Mouse (Mus musculus): ENCODE data around the gene Cobll1.

Gene Cobll1

GRCm38 (mm10) chr2:65145421-65146117 lies 93.6 kb downstream of the Cobll1 start:
- peak; percentile 27 to 60 for DNase-seq

DNA sequence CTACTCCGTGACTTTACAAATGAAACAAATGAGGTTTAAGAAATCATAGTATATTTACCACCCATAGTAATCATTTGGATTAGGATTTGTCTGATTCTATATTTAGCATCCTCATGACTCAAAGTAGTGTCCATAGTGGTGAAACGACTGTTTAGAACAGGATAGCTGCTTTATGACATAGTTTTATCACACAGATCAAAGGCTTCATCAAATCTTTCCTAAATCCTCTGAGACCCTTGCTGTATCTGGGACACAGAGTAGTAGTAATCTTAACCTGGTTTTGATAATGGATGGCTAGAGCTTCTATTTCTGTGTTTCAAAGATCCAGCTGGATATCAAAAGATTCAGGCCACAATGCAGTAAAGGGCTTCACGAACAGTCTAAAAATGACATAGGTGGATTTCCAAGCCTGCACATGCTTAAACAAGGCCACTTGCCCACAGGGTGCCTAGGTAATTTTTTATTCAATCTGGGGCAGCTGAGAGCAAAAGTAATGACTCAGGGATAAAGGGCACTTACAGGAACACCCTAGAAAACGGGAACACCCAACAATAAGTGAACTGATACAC lies 98.0 kb downstream of the Cobll1 start:
- no peak for DNase-seq

DNA sequence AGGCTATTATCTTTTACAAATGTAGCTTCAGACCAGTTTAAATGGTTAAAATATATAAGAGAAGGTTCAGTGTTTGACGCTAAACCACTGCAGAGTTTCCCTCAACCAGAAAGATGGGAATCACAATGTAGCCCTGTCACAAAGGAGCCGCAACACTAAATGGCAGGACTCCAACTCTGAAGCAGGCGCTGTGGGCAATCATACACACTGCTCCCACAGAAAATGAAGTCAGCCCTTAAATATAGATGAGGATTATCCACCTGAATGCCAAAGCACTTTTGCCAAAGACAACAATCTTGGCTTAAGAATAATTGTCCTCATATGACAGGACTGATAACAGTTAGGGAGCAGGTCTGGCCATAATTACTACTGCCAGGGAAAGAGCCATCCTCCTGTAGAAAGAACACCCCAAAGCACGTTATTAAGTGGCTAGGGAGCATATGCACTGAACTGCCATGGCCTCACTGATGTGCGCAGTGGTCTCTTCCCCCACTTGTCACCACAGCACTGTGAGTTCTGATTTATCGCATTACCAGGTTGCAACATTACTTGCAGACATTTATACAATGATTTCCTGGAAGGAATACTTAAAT lies 98.8 kb downstream of the Cobll1 start:
- no peak for DNase-seq

DNA sequence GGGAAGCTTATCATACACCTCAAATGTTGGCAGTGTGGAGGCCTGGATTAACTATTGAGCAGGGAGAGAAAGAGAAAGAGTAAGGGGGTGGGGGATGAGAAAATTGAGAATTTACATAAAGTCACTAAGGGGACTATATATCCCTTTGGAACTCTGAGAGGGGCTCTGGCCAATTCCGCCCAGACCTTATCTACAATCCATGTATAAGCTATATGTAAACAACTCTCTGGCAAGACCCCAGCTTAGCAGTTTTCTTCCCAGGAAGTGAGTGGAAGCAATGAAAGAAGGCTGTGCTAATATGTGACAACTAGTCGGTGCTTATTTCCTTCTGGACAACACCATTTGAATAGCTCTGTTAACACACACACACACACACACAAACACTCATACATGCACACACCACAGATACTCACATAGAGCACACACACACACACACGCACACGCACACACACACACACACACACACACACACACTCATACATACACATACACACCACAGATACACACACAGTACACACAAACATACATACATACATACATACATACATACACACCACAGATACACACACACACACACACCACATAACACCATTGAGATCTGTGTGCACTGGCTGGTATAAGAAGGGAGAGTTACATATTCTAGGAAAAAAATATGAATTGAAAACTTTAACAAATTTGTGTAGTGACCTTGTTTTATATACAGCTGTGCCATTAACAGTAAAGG lies 99.4 kb downstream of the Cobll1 start:
- no peak for DNase-seq

GRCm38 (mm10) chr2:65138992-65139391 lies 100.2 kb downstream of the Cobll1 start:
- no peak for DNase-seq

- DNase-seq, result no peak
Observed at GRCm38 (mm10) chr2:65126141-65126783, 112.9 kb downstream of the Cobll1 start.

GRCm38 (mm10) chr2:65123702-65124101 lies 115.5 kb downstream of the Cobll1 start:
- no peak for DNase-seq

DNA sequence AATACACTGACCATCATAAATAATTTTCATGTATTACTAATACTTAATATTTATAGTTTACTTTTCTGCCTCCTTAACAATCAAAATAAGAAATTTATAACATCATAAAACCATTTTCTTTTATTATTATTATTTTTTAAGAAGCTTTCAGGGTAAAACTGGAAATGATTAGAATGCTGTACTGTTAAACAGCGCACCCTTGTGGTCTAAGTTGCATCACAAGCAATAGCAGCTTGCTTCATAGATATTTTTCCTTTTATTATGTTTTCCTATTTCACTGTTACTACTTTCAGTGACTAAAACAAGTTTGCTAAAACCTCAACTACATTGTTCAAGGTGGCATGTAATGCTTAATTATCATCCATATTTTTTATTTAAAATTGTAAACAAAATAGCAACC lies 117.8 kb downstream of the Cobll1 start:
- DNase-seq, result peak in 1 of 2 experiments; percentile 60

- DNase-seq, result no peak
Observed at GRCm38 (mm10) chr2:65121012-65121411, 118.2 kb downstream of the Cobll1 start.

DNA sequence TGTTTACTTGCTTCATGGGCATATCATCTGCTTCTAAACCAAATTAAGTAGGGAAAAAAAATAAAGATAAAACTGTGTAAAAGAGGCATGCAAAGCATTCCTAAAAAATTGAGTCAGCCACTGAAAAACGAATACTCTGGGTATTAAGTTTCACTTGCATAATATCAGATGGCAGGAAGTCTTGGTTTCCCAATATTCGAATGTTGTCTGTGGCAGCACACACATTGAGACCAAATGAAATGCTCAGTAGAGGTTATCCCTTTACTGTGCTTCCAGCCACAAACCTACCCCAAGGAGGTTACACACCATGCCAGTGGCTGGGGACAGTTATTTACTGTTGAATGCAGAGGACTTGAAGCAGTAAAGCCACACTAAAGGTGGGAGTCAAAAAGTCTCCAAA lies 119.1 kb downstream of the Cobll1 start:
- no peak for DNase-seq

- DNase-seq, result no peak
Observed at GRCm38 (mm10) chr2:65119667-65120066, 119.5 kb downstream of the Cobll1 start.

- DNase-seq, result no peak
Observed at GRCm38 (mm10) chr2:65119076-65119475, 120.1 kb downstream of the Cobll1 start.

DNA sequence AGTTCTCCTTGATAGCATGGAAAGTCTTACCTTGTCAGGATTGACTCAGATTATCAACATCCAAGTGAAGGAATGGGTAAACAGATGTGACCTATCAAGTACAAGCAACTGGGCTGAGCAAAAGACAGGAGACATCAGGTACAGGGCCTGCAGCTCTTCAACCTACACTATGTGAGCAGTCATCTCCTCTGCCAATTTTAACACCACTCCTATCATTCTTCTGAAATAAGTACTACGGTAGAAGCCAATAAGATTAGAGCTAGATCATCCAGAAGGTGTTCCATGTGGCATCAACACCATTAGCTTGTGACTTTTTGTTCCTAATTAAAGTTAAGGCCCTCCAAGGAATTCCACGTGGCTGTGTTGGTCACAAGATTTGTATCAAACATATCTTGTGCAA lies 121.3 kb downstream of the Cobll1 start:
- no peak for DNase-seq

- DNase-seq, result no peak
Observed at GRCm38 (mm10) chr2:65116428-65117125, 122.6 kb downstream of the Cobll1 start.

- peak; percentile 67 to 74 for DNase-seq
Observed at GRCm38 (mm10) chr2:65113191-65113590, 126.0 kb downstream of the Cobll1 start.

GRCm38 (mm10) chr2:65104569-65104968 lies 134.6 kb downstream of the Cobll1 start:
- no peak for DNase-seq

- no peak for DNase-seq
Observed at GRCm38 (mm10) chr2:65103801-65104200, 135.4 kb downstream of the Cobll1 start.

GRCm38 (mm10) chr2:65101388-65101787 lies 137.8 kb downstream of the Cobll1 start:
- peak in 1 of 2 experiments; percentile 49 for DNase-seq

DNA sequence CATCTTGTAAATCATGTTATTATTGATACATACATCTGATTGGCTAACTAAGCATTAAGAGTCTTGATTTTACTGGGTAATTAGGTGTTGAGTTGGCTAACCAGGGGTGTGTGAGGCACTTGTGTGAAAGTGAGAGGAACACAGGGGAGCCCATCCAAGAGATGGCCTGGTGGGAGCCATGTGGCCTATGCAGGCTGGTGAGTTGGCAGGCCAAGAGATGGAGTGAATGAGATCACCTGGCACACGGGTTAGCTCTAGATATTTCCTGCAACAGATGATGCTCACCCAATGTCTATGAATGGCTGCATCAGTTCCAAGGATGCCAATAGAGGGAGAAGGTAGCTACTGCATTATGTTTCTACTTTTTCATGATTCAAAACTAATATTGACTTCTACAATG lies 139.2 kb downstream of the Cobll1 start:
- DNase-seq, result no peak

DNA sequence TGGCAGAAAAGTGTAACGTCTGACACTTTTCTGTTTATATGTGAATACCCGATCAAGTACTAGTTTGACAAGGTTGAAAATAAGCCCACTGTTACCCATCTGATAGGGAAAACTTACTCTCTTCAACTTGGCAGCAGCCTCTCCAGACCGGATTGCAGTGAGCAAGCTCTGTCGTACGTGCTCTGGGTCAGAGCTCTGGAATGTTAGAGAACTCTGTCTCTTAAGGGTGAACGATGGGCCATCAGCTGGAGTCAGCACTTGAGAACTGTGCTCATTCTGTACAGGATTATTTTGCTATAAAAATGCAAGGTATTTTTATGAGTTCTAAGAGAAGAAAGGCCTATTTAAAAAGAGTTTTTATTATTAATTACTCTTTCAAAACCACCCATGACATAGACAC lies 143.6 kb downstream of the Cobll1 start:
- peak in 1 of 2 experiments; percentile 33 for DNase-seq

- DNase-seq, result no peak
Observed at GRCm38 (mm10) chr2:65093990-65094389, 145.2 kb downstream of the Cobll1 start.

GRCm38 (mm10) chr2:65090986-65091385 lies 148.2 kb downstream of the Cobll1 start:
- DNase-seq, result peak in 1 of 2 experiments; percentile 23

Data from lung, adult 18-20 months (tissue).